Mouse (Mus musculus): ENCODE data around the gene Phf2. TPM values are rescaled to one million over a fixed set of nuclear protein-coding genes. Genes with fewer than 3 reads are reported as not detected.

Phf2 gene
- total and polyA plus RNA-seq, 2 experiments from 2014 or later, result 5.1 to 26.0 TPM

DNA sequence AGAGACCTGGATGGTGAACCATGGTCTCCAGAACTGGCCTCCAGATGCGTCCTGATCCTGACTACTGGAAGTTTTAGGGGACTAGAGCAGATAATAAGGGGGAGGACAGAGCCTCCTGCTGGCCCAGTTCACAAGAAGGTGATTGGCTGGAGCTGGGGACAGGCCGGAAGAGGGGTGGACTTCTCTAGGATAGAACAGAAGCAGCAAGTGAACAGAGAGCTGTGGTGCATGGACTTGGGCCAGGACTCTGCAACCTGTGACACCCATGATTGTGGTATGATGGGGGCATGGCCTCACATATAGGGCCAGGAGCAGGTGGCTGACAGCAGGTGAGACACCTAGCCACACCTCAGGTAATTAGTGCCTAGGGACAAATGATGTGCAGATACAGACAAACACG lies 17.0 kb downstream of the Phf2 start:
- no peaks in the 10 kb centered on the region for H3K36me3 ChIP-seq (ENCODE audit: insufficient read depth, low read length)
- no peaks in the 10 kb centered on the region for H3K9me3 ChIP-seq (ENCODE audit: low read length)
- peak overlapping the region; percentile 48 for H3K27ac ChIP-seq (ENCODE audit: low read depth, low read length)
- DNase-seq (ENCODE audit: low spot score), result no peak
- no peak overlapping the region for H3K9ac ChIP-seq (replicated peaks; ENCODE audit: low read length, poor library complexity, severe bottlenecking)
- no peak overlapping the region for H3K4me3 ChIP-seq (ENCODE audit: low read depth, low read length)
- 43% methylated on average over 3 of the region's 3 CpGs for WGBS
- 0 out of 2 replicates have a peak, but pooled peaks have one; percentile 2 for TF ChIP-seq CTCF (IDR thresholded peaks at IDR 0.05)
- no peak for ATAC-seq (ENCODE audit: low FRiP score)
- no peak overlapping the region for H3K4me2 ChIP-seq (ENCODE audit: low read depth, low read length, poor library complexity, severe bottlenecking)
- H3K27me3 ChIP-seq (ENCODE audit: insufficient read depth, low read length), result no peaks in the 10 kb centered on the region
- H3K4me1 ChIP-seq (ENCODE audit: insufficient read depth, low read length), result peaks cover 23% of the 10 kb centered on the region

DNA sequence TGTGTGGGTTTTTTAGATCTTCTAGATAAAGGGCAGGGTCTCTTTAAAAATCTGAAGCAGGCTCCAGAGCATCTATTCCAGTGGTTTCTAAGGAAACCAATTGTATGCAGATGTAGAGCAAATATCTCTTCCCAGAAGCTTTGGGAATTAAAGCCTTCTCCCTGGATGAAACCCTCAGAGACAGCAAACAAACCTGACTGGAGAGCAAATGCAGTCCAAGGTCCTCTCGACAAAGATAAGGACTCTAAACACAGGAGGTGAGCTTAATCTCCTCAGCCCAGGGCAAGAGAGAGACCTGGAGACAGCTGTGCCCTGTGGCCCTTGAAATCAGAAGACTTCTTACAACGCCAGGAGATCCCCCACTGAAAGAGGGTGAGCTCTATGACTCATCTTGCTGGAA lies 17.4 kb downstream of the Phf2 start:
- Histone ChIP-seq H3K27ac (ENCODE audit: low read depth, low read length) (peak overlapping the region; percentile 48), H3K9me3 (ENCODE audit: low read length) (no peaks in the 10 kb centered on the region), H3K9ac (replicated peaks; ENCODE audit: low read length, poor library complexity, severe bottlenecking) (no peak overlapping the region), H3K4me2 (ENCODE audit: low read depth, low read length, poor library complexity, severe bottlenecking) (no peak overlapping the region), H3K27me3 (ENCODE audit: insufficient read depth, low read length) (no peaks in the 10 kb centered on the region), H3K36me3 (ENCODE audit: insufficient read depth, low read length) (no peaks in the 10 kb centered on the region), H3K4me1 (ENCODE audit: insufficient read depth, low read length) (peaks cover 23% of the 10 kb centered on the region), H3K4me3 (ENCODE audit: low read depth, low read length) (no peak overlapping the region)
- ATAC-seq (ENCODE audit: low FRiP score), result no peak
- no peak for TF ChIP-seq CTCF (IDR thresholded peaks at IDR 0.05)
- WGBS, result 10% methylated on average over 2 of the region's 2 CpGs
- peak; percentile 32 for DNase-seq (ENCODE audit: low spot score)

DNA sequence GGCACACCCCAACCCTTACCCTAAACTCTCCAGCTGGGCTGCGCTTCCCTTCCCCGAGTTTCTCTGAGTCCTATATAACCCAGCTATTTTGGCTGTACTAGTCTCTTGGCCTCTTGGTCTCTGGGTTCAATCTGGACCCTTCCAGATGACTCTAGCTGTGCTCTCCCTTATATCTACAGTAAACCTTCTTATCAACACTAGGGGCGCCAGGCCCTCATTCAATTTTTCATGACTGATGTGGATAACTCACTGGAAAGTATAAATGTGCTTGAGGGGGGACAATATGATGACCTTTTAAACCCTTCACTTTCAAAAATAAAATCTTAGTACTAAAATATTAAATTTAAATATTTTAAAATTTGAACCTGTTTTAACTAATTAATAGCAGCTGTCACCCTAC lies 18.1 kb downstream of the Phf2 start:
- no peaks in the 10 kb centered on the region for H3K27me3 ChIP-seq (ENCODE audit: insufficient read depth, low read length)
- H3K4me1 ChIP-seq (ENCODE audit: insufficient read depth, low read length), result peaks cover 20% of the 10 kb centered on the region
- no peaks in the 10 kb centered on the region for H3K9me3 ChIP-seq (ENCODE audit: low read length)
- WGBS, result 73% methylated on average over 3 of the region's 3 CpGs
- H3K4me2 ChIP-seq (ENCODE audit: low read depth, low read length, poor library complexity, severe bottlenecking), result no peak overlapping the region
- no peak overlapping the region for H3K4me3 ChIP-seq (ENCODE audit: low read depth, low read length)
- no peak for ATAC-seq (ENCODE audit: low FRiP score)
- peak; percentile 66 for TF ChIP-seq CTCF (IDR thresholded peaks at IDR 0.05)
- peak; percentile 30 for DNase-seq (ENCODE audit: low spot score)
- no peak overlapping the region for H3K27ac ChIP-seq (ENCODE audit: low read depth, low read length)
- H3K36me3 ChIP-seq (ENCODE audit: insufficient read depth, low read length), result no peaks in the 10 kb centered on the region
- H3K9ac ChIP-seq (replicated peaks; ENCODE audit: low read length, poor library complexity, severe bottlenecking), result no peak overlapping the region

DNA sequence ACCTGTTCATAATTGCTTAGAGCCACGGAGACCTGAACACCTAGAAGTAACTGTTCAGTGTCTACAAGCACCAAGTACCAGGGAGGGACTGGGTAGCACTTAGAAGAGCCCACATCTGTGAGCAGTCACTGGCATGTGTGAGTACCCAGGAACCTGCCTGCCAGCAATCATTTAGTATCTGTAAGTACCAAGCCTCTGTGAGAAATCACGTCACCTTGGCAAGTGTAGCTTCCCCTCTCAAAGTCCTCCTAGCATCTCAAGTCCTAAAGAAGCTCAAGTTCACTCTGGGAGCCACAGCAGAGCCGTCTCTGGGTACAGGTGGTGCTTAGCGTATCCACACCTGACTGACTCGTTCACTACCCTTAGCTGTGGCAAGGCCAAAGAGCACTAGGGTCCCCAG lies 19.2 kb downstream of the Phf2 start:
- Histone ChIP-seq H3K36me3 (ENCODE audit: insufficient read depth, low read length) (no peaks in the 10 kb centered on the region), H3K4me1 (ENCODE audit: insufficient read depth, low read length) (peaks cover 15% of the 10 kb centered on the region), H3K27ac (ENCODE audit: low read depth, low read length) (no peak overlapping the region), H3K4me2 (ENCODE audit: low read depth, low read length, poor library complexity, severe bottlenecking) (no peak overlapping the region), H3K9me3 (ENCODE audit: low read length) (no peaks in the 10 kb centered on the region), H3K4me3 (ENCODE audit: low read depth, low read length) (no peak overlapping the region), H3K27me3 (ENCODE audit: insufficient read depth, low read length) (no peaks in the 10 kb centered on the region), H3K9ac (replicated peaks; ENCODE audit: low read length, poor library complexity, severe bottlenecking) (no peak overlapping the region)
- no peak for ATAC-seq (ENCODE audit: low FRiP score)
- DNase-seq (ENCODE audit: low spot score), result no peak
- 91% methylated on average over 5 of the region's 5 CpGs for WGBS
- TF ChIP-seq CTCF (IDR thresholded peaks at IDR 0.05), result no peak

DNA sequence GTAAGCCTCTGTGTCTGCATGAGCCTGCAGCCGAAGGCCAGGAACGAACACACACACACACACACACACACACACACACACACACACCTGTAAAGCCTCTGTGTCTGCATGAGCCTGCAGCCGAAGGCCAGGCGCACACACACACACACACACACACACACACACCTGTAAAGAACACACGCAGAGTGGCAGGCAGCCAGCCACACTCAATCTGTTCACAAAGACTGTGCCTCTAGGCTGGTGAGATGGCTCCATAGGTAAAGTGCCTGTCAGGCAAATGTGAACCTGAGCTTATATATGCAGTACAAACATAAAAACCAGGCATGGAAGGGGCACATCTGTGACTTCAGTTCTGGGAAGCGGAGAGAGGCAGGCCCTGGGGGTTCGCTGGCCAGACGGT lies 20.1 kb downstream of the Phf2 start:
- no peak overlapping the region for H3K4me2 ChIP-seq (ENCODE audit: low read depth, low read length, poor library complexity, severe bottlenecking)
- no peaks in the 10 kb centered on the region for H3K9me3 ChIP-seq (ENCODE audit: low read length)
- no peak overlapping the region for H3K9ac ChIP-seq (replicated peaks; ENCODE audit: low read length, poor library complexity, severe bottlenecking)
- DNase-seq (ENCODE audit: low spot score) (peak; percentile 54), ATAC-seq (ENCODE audit: low FRiP score) (no peak)
- peaks cover 15% of the 10 kb centered on the region for H3K4me1 ChIP-seq (ENCODE audit: insufficient read depth, low read length)
- H3K36me3 ChIP-seq (ENCODE audit: insufficient read depth, low read length), result no peaks in the 10 kb centered on the region
- 61% methylated on average over 8 of the region's 8 CpGs for WGBS
- no peak for TF ChIP-seq CTCF (IDR thresholded peaks at IDR 0.05)
- no peak overlapping the region for H3K27ac ChIP-seq (ENCODE audit: low read depth, low read length)
- no peak overlapping the region for H3K4me3 ChIP-seq (ENCODE audit: low read depth, low read length)
- H3K27me3 ChIP-seq (ENCODE audit: insufficient read depth, low read length), result no peaks in the 10 kb centered on the region

GRCm38 (mm10) chr13:48850326-48850725 lies 20.6 kb downstream of the Phf2 start:
- ATAC-seq (ENCODE audit: low FRiP score) (no peak), DNase-seq (ENCODE audit: low spot score) (no peak)
- H3K9me3 ChIP-seq (ENCODE audit: low read length), result no peaks in the 10 kb centered on the region
- no peaks in the 10 kb centered on the region for H3K27me3 ChIP-seq (ENCODE audit: insufficient read depth, low read length)
- 72% methylated on average over 2 of the region's 2 CpGs for WGBS
- H3K4me2 ChIP-seq (ENCODE audit: low read depth, low read length, poor library complexity, severe bottlenecking), result no peak overlapping the region
- no peak overlapping the region for H3K27ac ChIP-seq (ENCODE audit: low read depth, low read length)
- H3K36me3 ChIP-seq (ENCODE audit: insufficient read depth, low read length), result no peaks in the 10 kb centered on the region
- peaks cover 15% of the 10 kb centered on the region for H3K4me1 ChIP-seq (ENCODE audit: insufficient read depth, low read length)
- H3K4me3 ChIP-seq (ENCODE audit: low read depth, low read length), result no peak overlapping the region
- H3K9ac ChIP-seq (replicated peaks; ENCODE audit: low read length, poor library complexity, severe bottlenecking), result no peak overlapping the region
- no peak for TF ChIP-seq CTCF (IDR thresholded peaks at IDR 0.05)

All from midbrain, postnatal 0 days (tissue).